Mouse (Mus musculus): Measurements from ENCODE around the gene Ccdc24. TPM values are rescaled to one million over a fixed set of nuclear protein-coding genes. Genes with fewer than 3 reads are reported as not detected.

Ccdc24 gene
- polyA plus RNA-seq, 1 experiment, result 0.81 TPM

- Histone ChIP-seq H3K27me3 (ENCODE audit: control insufficient read depth, insufficient read depth, low read length) (no peaks in the 10 kb centered on the region; the same call in 1 of the 2 replicates), H3K4me1 (replicated peaks; ENCODE audit: control insufficient read depth, insufficient read depth, low read length) (peaks cover 19% of the 10 kb centered on the region), H3K36me3 (ENCODE audit: control insufficient read depth, insufficient read depth, low read length) (no peaks in the 10 kb centered on the region; the same call in 1 of the 2 replicates), H3K4me3 (ENCODE audit: control insufficient read depth, insufficient read depth, low read length) (peak within 1 kb of the TSS; percentile 89), H3K27ac (ENCODE audit: control insufficient read depth, insufficient read depth, low read length) (no peak within 1 kb of the TSS)
- under 1% methylated on average over 37 of the region's 37 CpGs for WGBS
- peak; percentile 96 for DNase-seq
- TF ChIP-seq CTCF (IDR thresholded peaks at IDR 0.05; ENCODE audit: borderline replicate concordance, control insufficient read depth, extremely low read depth, insufficient read depth, low read length, poor library complexity) (peak; percentile 26; the same call in 1 of the 2 replicates), POLR2A (IDR thresholded peaks at IDR 0.05; ENCODE audit: control insufficient read depth, extremely low read depth, insufficient read depth, low read length, poor library complexity) (peak; percentile 75)
Observed at GRCm38 (mm10) chr4:117887133-117887532, 14.8 kb upstream of the Ccdc24 start, which contains the start of gene Atp6v0b. Atp6v0b (minus strand) TSS chr4:117887333.

DNA sequence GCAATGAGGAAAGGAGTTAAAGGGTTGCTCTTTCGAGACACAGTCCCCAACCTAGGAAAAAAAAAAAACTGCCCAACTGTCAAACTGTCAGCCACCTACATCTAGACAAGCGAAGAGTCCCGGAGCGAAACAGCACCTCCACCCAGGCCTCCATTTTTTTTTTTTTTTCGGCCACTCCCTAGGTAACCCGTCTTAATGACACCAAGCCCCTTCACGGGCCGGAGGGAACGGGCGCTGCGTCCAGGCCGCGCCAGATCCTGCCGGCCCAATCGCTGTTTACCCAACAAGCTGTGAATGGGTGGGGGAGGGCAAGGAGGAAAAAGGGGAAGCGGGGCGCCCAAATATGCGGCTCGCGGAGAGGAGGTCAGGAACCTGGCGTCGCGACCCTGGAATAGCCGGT lies 14.3 kb upstream of the Ccdc24 start:
- peaks cover 17% of the 10 kb centered on the region for H3K4me1 ChIP-seq (replicated peaks; ENCODE audit: control insufficient read depth, insufficient read depth, low read length)
- no peak for TF ChIP-seq POLR2A (IDR thresholded peaks at IDR 0.05; ENCODE audit: control insufficient read depth, extremely low read depth, insufficient read depth, low read length, poor library complexity)
- TF ChIP-seq CTCF (IDR thresholded peaks at IDR 0.05; ENCODE audit: borderline replicate concordance, control insufficient read depth, extremely low read depth, insufficient read depth, low read length, poor library complexity), result no peak
- no peaks in the 10 kb centered on the region; the same call in 1 of the 2 replicates for H3K36me3 ChIP-seq (ENCODE audit: control insufficient read depth, insufficient read depth, low read length)
- H3K27me3 ChIP-seq (ENCODE audit: control insufficient read depth, insufficient read depth, low read length), result no peaks in the 10 kb centered on the region; the same call in 1 of the 2 replicates
- WGBS, result under 1% methylated on average over 24 of the region's 24 CpGs
- no peak overlapping the region for H3K27ac ChIP-seq (ENCODE audit: control insufficient read depth, insufficient read depth, low read length)
- DNase-seq, result no peak
- peak overlapping the region; percentile 89 for H3K4me3 ChIP-seq (ENCODE audit: control insufficient read depth, insufficient read depth, low read length)

GRCm38 (mm10) chr4:117885994-117886393 lies 13.6 kb upstream of the Ccdc24 start:
- Histone ChIP-seq H3K4me3 (ENCODE audit: control insufficient read depth, insufficient read depth, low read length) (peak overlapping the region; percentile 13), H3K36me3 (ENCODE audit: control insufficient read depth, insufficient read depth, low read length) (no peaks in the 10 kb centered on the region; the same call in 1 of the 2 replicates), H3K4me1 (replicated peaks; ENCODE audit: control insufficient read depth, insufficient read depth, low read length) (peaks cover 13% of the 10 kb centered on the region), H3K27ac (ENCODE audit: control insufficient read depth, insufficient read depth, low read length) (no peak overlapping the region), H3K27me3 (ENCODE audit: control insufficient read depth, insufficient read depth, low read length) (no peaks in the 10 kb centered on the region; the same call in 1 of the 2 replicates)
- WGBS, result 81% methylated on average over 9 of the region's 9 CpGs
- TF ChIP-seq POLR2A (IDR thresholded peaks at IDR 0.05; ENCODE audit: control insufficient read depth, extremely low read depth, insufficient read depth, low read length, poor library complexity), result no peak
- TF ChIP-seq CTCF (IDR thresholded peaks at IDR 0.05; ENCODE audit: borderline replicate concordance, control insufficient read depth, extremely low read depth, insufficient read depth, low read length, poor library complexity), result no peak
- DNase-seq, result no peak

DNA sequence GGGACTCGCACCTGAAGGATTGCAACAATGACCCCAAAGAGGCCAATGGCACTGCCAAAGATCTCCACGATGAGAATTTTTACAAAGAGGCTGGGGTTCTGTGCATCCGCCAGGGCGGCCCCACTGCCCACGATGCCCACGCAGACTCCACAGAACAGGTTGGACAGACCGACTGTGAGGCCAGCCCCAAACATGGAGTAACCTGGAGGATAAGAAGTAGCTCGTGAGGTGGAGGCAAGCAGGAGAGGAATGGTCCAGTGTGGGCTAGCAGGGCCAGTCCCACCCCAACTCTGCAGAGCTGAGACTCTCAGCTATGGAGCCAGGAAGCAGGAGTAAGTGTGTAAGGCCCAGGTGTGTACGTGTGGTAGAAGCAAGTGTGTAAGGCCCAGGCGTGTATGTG lies 12.7 kb upstream of the Ccdc24 start:
- no peak for DNase-seq
- no peaks in the 10 kb centered on the region; the same call in 1 of the 2 replicates for H3K27me3 ChIP-seq (ENCODE audit: control insufficient read depth, insufficient read depth, low read length)

DNA sequence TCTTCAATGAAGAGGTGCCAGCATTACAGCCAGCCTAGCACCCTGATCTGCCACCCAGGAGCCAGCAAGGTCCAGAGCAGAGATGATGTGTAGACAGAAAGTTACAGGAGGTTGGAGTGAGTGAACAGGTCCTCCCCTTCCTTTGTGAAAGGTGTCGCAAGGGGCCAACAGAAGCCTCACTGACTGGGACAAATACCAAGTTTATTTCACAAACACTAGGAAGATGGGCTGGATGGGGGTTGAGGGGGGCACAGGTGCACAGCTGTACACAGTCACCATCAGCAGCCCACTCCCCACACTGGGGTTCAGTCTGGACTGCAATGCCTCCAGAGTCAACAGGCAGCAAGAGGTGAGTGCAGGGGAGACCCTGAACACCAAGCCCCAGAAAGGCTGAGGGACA lies 11.8 kb upstream of the Ccdc24 start:
- Histone ChIP-seq H3K27ac (ENCODE audit: control insufficient read depth, insufficient read depth, low read length) (no peak overlapping the region), H3K36me3 (ENCODE audit: control insufficient read depth, insufficient read depth, low read length) (no peaks in the 10 kb centered on the region; the same call in 1 of the 2 replicates), H3K4me1 (replicated peaks; ENCODE audit: control insufficient read depth, insufficient read depth, low read length) (peaks cover 10% of the 10 kb centered on the region), H3K27me3 (ENCODE audit: control insufficient read depth, insufficient read depth, low read length) (no peaks in the 10 kb centered on the region; the same call in 1 of the 2 replicates), H3K4me3 (ENCODE audit: control insufficient read depth, insufficient read depth, low read length) (no peak overlapping the region)
- TF ChIP-seq CTCF (IDR thresholded peaks at IDR 0.05; ENCODE audit: borderline replicate concordance, control insufficient read depth, extremely low read depth, insufficient read depth, low read length, poor library complexity), result no peak
- no peak for TF ChIP-seq POLR2A (IDR thresholded peaks at IDR 0.05; ENCODE audit: control insufficient read depth, extremely low read depth, insufficient read depth, low read length, poor library complexity)
- no peak for DNase-seq
- WGBS, result 100% methylated on average over 1 of the region's 1 CpGs

More for the DNA sequence above, 12.7 kb upstream of the Ccdc24 start:
- Histone ChIP-seq H3K4me1 (replicated peaks; ENCODE audit: control insufficient read depth, insufficient read depth, low read length) (peaks cover 10% of the 10 kb centered on the region), H3K4me3 (ENCODE audit: control insufficient read depth, insufficient read depth, low read length) (no peak overlapping the region), H3K27ac (ENCODE audit: control insufficient read depth, insufficient read depth, low read length) (no peak overlapping the region), H3K36me3 (ENCODE audit: control insufficient read depth, insufficient read depth, low read length) (no peaks in the 10 kb centered on the region; the same call in 1 of the 2 replicates)
- TF ChIP-seq POLR2A (IDR thresholded peaks at IDR 0.05; ENCODE audit: control insufficient read depth, extremely low read depth, insufficient read depth, low read length, poor library complexity) (no peak), CTCF (IDR thresholded peaks at IDR 0.05; ENCODE audit: borderline replicate concordance, control insufficient read depth, extremely low read depth, insufficient read depth, low read length, poor library complexity) (no peak)
- 97% methylated on average over 10 of the region's 10 CpGs for WGBS

- peak; percentile 31 for DNase-seq
- H3K27ac ChIP-seq (ENCODE audit: control insufficient read depth, insufficient read depth, low read length), result no peak within 1 kb of the TSS
- 5% methylated on average over 101 of the region's 103 CpGs for WGBS
- H3K36me3 ChIP-seq (ENCODE audit: control insufficient read depth, insufficient read depth, low read length), result no peaks in the 10 kb centered on the region; the same call in 1 of the 2 replicates
- 0 out of 2 replicates have a peak within 1 kb of the TSS, but pooled peaks have one; percentile 17 for H3K4me3 ChIP-seq (ENCODE audit: control insufficient read depth, insufficient read depth, low read length)
- TF ChIP-seq POLR2A (IDR thresholded peaks at IDR 0.05; ENCODE audit: control insufficient read depth, extremely low read depth, insufficient read depth, low read length, poor library complexity) (no peak), CTCF (IDR thresholded peaks at IDR 0.05; ENCODE audit: borderline replicate concordance, control insufficient read depth, extremely low read depth, insufficient read depth, low read length, poor library complexity) (no peak)
- no peaks in the 10 kb centered on the region; the same call in 1 of the 2 replicates for H3K27me3 ChIP-seq (ENCODE audit: control insufficient read depth, insufficient read depth, low read length)
- H3K4me1 ChIP-seq (replicated peaks; ENCODE audit: control insufficient read depth, insufficient read depth, low read length), result peaks cover 10% of the 10 kb centered on the region
Observed at GRCm38 (mm10) chr4:117882701-117883691, 10.6 kb upstream of the Ccdc24 start, which contains the start of gene B4galt2. B4galt2 (minus strand) TSS chr4:117883487.

Data from thymus, adult 2 months (tissue).